Mouse (Mus musculus): ENCODE data around the gene C1qtnf12. TPM values are rescaled to one million over a fixed set of nuclear protein-coding genes. Genes with fewer than 3 reads are reported as not detected.

The C1qtnf12 gene
- polyA plus RNA-seq (2015; fragmentation: Nextera tagmentation; extraction: Ambion mirVana) = 32.0 and 37.6 TPM in 2 replicates

GRCm38 (mm10) chr4:155962167-155962971, at the start of gene C1qtnf12:
Gene C1qtnf12 (plus strand): TSS chr4:155962318.
- Histone ChIP-seq H3K4me2 (ENCODE audit: low read depth, low read length) (peak within 1 kb of the TSS; percentile 98), H3K4me3 (replicated peaks; ENCODE audit: low read length) (peak within 1 kb of the TSS; percentile 68), H3K9ac (ENCODE audit: low read length) (peak within 1 kb of the TSS; percentile 86), H3K27ac (ENCODE audit: low read length) (peak within 1 kb of the TSS; percentile 74), H3K4me1 (ENCODE audit: control insufficient read depth, insufficient read depth, low read length) (peaks cover 14% of the 10 kb centered on the region), H3K36me3 (ENCODE audit: control insufficient read depth, insufficient read depth, low read length) (peaks cover 18% of the 10 kb centered on the region), H3K9me3 (replicated peaks; ENCODE audit: control insufficient read depth, low read length) (no peaks in the 10 kb centered on the region), H3K27me3 (ENCODE audit: control insufficient read depth, insufficient read depth, low read length) (no peaks in the 10 kb centered on the region)
- peak; percentile 89 for ATAC-seq (ENCODE audit: insufficient read depth, low FRiP score)
- WGBS = 2% methylated on average over 42 of the region's 42 CpGs

GRCm38 (mm10) chr4:155932031-155932430, 30.1 kb upstream of the C1qtnf12 start:
- Histone ChIP-seq H3K27ac (ENCODE audit: low read length) (no peak overlapping the region), H3K4me2 (ENCODE audit: low read depth, low read length) (no peak overlapping the region), H3K4me1 (ENCODE audit: control insufficient read depth, insufficient read depth, low read length) (no peaks in the 10 kb centered on the region), H3K9me3 (replicated peaks; ENCODE audit: control insufficient read depth, low read length) (no peaks in the 10 kb centered on the region), H3K4me3 (replicated peaks; ENCODE audit: low read length) (no peak overlapping the region), H3K27me3 (ENCODE audit: control insufficient read depth, insufficient read depth, low read length) (no peaks in the 10 kb centered on the region), H3K9ac (ENCODE audit: low read length) (no peak overlapping the region), H3K36me3 (ENCODE audit: control insufficient read depth, insufficient read depth, low read length) (no peaks in the 10 kb centered on the region)
- no peak for ATAC-seq (ENCODE audit: insufficient read depth, low FRiP score)
- WGBS = 78% methylated on average over 1 of the region's 1 CpGs

- Histone ChIP-seq H3K27me3 (ENCODE audit: control insufficient read depth, insufficient read depth, low read length) (no peaks in the 10 kb centered on the region), H3K4me1 (ENCODE audit: control insufficient read depth, insufficient read depth, low read length) (peaks cover 14% of the 10 kb centered on the region), H3K4me3 (replicated peaks; ENCODE audit: low read length) (peak overlapping the region; percentile 88), H3K4me2 (ENCODE audit: low read depth, low read length) (peak overlapping the region; percentile 83), H3K9me3 (replicated peaks; ENCODE audit: control insufficient read depth, low read length) (no peaks in the 10 kb centered on the region), H3K27ac (ENCODE audit: low read length) (peak overlapping the region; percentile 86), H3K36me3 (ENCODE audit: control insufficient read depth, insufficient read depth, low read length) (0 out of 2 replicates have a peak, but pooled peaks cover 3% of the 10 kb centered on the region), H3K9ac (ENCODE audit: low read length) (peak overlapping the region; percentile 83)
- ATAC-seq (ENCODE audit: insufficient read depth, low FRiP score) = 0 out of 2 replicates have a peak, but pooled peaks have one; percentile 25
- 1% methylated on average over 17 of the region's 17 CpGs for WGBS
These were observed 19.1 kb upstream of the C1qtnf12 start for GRCm38 (mm10) chr4:155943049-155943452.

GRCm38 (mm10) chr4:155943534-155944249, 18.4 kb upstream of the C1qtnf12 start, which contains the start of gene Ube2j2:
Gene Ube2j2 (plus strand): TSS chr4:155943831.
- WGBS = under 1% methylated on average over 85 of the region's 85 CpGs
- peak within 1 kb of the TSS; percentile 86 for H3K27ac ChIP-seq (ENCODE audit: low read length)
- no peaks in the 10 kb centered on the region for H3K27me3 ChIP-seq (ENCODE audit: control insufficient read depth, insufficient read depth, low read length)
- peak within 1 kb of the TSS; percentile 88 for H3K4me3 ChIP-seq (replicated peaks; ENCODE audit: low read length)
- H3K36me3 ChIP-seq (ENCODE audit: control insufficient read depth, insufficient read depth, low read length) = 0 out of 2 replicates have a peak, but pooled peaks cover 3% of the 10 kb centered on the region
- peak within 1 kb of the TSS; percentile 90 for H3K4me2 ChIP-seq (ENCODE audit: low read depth, low read length)
- H3K4me1 ChIP-seq (ENCODE audit: control insufficient read depth, insufficient read depth, low read length) = peaks cover 14% of the 10 kb centered on the region
- H3K9me3 ChIP-seq (replicated peaks; ENCODE audit: control insufficient read depth, low read length) = no peaks in the 10 kb centered on the region
- peak; percentile 98 for ATAC-seq (ENCODE audit: insufficient read depth, low FRiP score)
- peak within 1 kb of the TSS; percentile 93 for H3K9ac ChIP-seq (ENCODE audit: low read length)

- Histone ChIP-seq H3K27ac (ENCODE audit: low read length) (peak overlapping the region; percentile 55), H3K4me1 (ENCODE audit: control insufficient read depth, insufficient read depth, low read length) (peaks cover 14% of the 10 kb centered on the region), H3K9ac (ENCODE audit: low read length) (peak overlapping the region; percentile 93), H3K4me3 (replicated peaks; ENCODE audit: low read length) (peak overlapping the region; percentile 88), H3K36me3 (ENCODE audit: control insufficient read depth, insufficient read depth, low read length) (peaks cover 5% of the 10 kb centered on the region; the same call in 1 of the 2 replicates), H3K27me3 (ENCODE audit: control insufficient read depth, insufficient read depth, low read length) (no peaks in the 10 kb centered on the region), H3K9me3 (replicated peaks; ENCODE audit: control insufficient read depth, low read length) (no peaks in the 10 kb centered on the region), H3K4me2 (ENCODE audit: low read depth, low read length) (peak overlapping the region; percentile 90)
- peak; percentile 20 for ATAC-seq (ENCODE audit: insufficient read depth, low FRiP score)
- WGBS = under 1% methylated on average over 17 of the region's 17 CpGs
These were observed 17.8 kb upstream of the C1qtnf12 start for GRCm38 (mm10) chr4:155944271-155944670.

GRCm38 (mm10) chr4:155947094-155947493, 15.0 kb upstream of the C1qtnf12 start:
- H3K4me2 ChIP-seq (ENCODE audit: low read depth, low read length) = no peak overlapping the region
- H3K9ac ChIP-seq (ENCODE audit: low read length) = no peak overlapping the region
- ATAC-seq (ENCODE audit: insufficient read depth, low FRiP score) = no peak
- H3K4me1 ChIP-seq (ENCODE audit: control insufficient read depth, insufficient read depth, low read length) = peaks cover 14% of the 10 kb centered on the region
- H3K9me3 ChIP-seq (replicated peaks; ENCODE audit: control insufficient read depth, low read length) = no peaks in the 10 kb centered on the region
- H3K27ac ChIP-seq (ENCODE audit: low read length) = no peak overlapping the region
- no peak overlapping the region for H3K4me3 ChIP-seq (replicated peaks; ENCODE audit: low read length)
- H3K27me3 ChIP-seq (ENCODE audit: control insufficient read depth, insufficient read depth, low read length) = no peaks in the 10 kb centered on the region
- H3K36me3 ChIP-seq (ENCODE audit: control insufficient read depth, insufficient read depth, low read length) = peaks cover 23% of the 10 kb centered on the region; the same call in 1 of the 2 replicates

- no peak overlapping the region for H3K4me3 ChIP-seq (replicated peaks; ENCODE audit: low read length)
- H3K27me3 ChIP-seq (ENCODE audit: control insufficient read depth, insufficient read depth, low read length) = no peaks in the 10 kb centered on the region
- ATAC-seq (ENCODE audit: insufficient read depth, low FRiP score) = no peak
- H3K9me3 ChIP-seq (replicated peaks; ENCODE audit: control insufficient read depth, low read length) = no peaks in the 10 kb centered on the region
- H3K9ac ChIP-seq (ENCODE audit: low read length) = no peak overlapping the region
- H3K27ac ChIP-seq (ENCODE audit: low read length) = no peak overlapping the region
- no peaks in the 10 kb centered on the region for H3K4me1 ChIP-seq (ENCODE audit: control insufficient read depth, insufficient read depth, low read length)
- 88% methylated on average over 6 of the region's 6 CpGs for WGBS
- H3K4me2 ChIP-seq (ENCODE audit: low read depth, low read length) = no peak overlapping the region
- H3K36me3 ChIP-seq (ENCODE audit: control insufficient read depth, insufficient read depth, low read length) = peaks cover 40% of the 10 kb centered on the region
These were observed 6.6 kb upstream of the C1qtnf12 start for GRCm38 (mm10) chr4:155955491-155955890.

GRCm38 (mm10) chr4:155959275-155959674, 2.8 kb upstream of the C1qtnf12 start:
- WGBS = 5% methylated on average over 5 of the region's 5 CpGs
- peak; percentile 38; the same call in 1 of the 2 replicates for ATAC-seq (ENCODE audit: insufficient read depth, low FRiP score)
- H3K4me3 ChIP-seq (replicated peaks; ENCODE audit: low read length) = no peak overlapping the region

GRCm38 (mm10) chr4:155963106-155963505, 988 bp downstream of the C1qtnf12 start:
- WGBS = 52% methylated on average over 7 of the region's 7 CpGs
- Histone ChIP-seq H3K4me2 (ENCODE audit: low read depth, low read length) (peak overlapping the region; percentile 98), H3K27me3 (ENCODE audit: control insufficient read depth, insufficient read depth, low read length) (no peaks in the 10 kb centered on the region), H3K9me3 (replicated peaks; ENCODE audit: control insufficient read depth, low read length) (no peaks in the 10 kb centered on the region), H3K9ac (ENCODE audit: low read length) (peak overlapping the region; percentile 86), H3K4me3 (replicated peaks; ENCODE audit: low read length) (peak overlapping the region; percentile 68), H3K36me3 (ENCODE audit: control insufficient read depth, insufficient read depth, low read length) (peaks cover 13% of the 10 kb centered on the region), H3K4me1 (ENCODE audit: control insufficient read depth, insufficient read depth, low read length) (peaks cover 14% of the 10 kb centered on the region), H3K27ac (ENCODE audit: low read length) (no peak overlapping the region)
- no peak for ATAC-seq (ENCODE audit: insufficient read depth, low FRiP score)

More at GRCm38 (mm10) chr4:155959275-155959674, 2.8 kb upstream of the C1qtnf12 start:
- no peak overlapping the region for H3K4me2 ChIP-seq (ENCODE audit: low read depth, low read length)
- H3K9me3 ChIP-seq (replicated peaks; ENCODE audit: control insufficient read depth, low read length) = no peaks in the 10 kb centered on the region
- H3K4me1 ChIP-seq (ENCODE audit: control insufficient read depth, insufficient read depth, low read length) = peaks cover 14% of the 10 kb centered on the region
- H3K27ac ChIP-seq (ENCODE audit: low read length) = no peak overlapping the region
- no peaks in the 10 kb centered on the region for H3K27me3 ChIP-seq (ENCODE audit: control insufficient read depth, insufficient read depth, low read length)
- H3K36me3 ChIP-seq (ENCODE audit: control insufficient read depth, insufficient read depth, low read length) = peaks cover 22% of the 10 kb centered on the region
- no peak overlapping the region for H3K9ac ChIP-seq (ENCODE audit: low read length)

All from stomach, embryonic 16.5 days (tissue).